Mouse (Mus musculus) liver, adult 2 months (tissue): ENCODE measurements at regions not wholly inside any gene's neighbourhood (a gene's known extent, or its start where the extent isn't known, plus 50 kb on each side); places are given as distances from the start of the nearest gene placed in this dataset.

Source experiments
- CTCF ChIP-seq: fragments of 200-500 bp; IDR thresholded peaks from 2 replicates; pipeline ENCODE4 v1.5.1; 2011; ENCODE audit warnings: low read depth, low read length, control low read depth
- POLR2A ChIP-seq: fragments of 200-500 bp; IDR thresholded peaks from 2 replicates; pipeline ENCODE4 v1.6.1; 2011; ENCODE audit warnings: low read length, control low read depth; ENCODE audit not compliant: insufficient read depth; ENCODE audit errors: extremely low read depth

GRCm38 (mm10) chr5:118435556-118435950 is 124.9 kb upstream of the Med13l start:
- TF ChIP-seq CTCF (no peak), POLR2A (no peak)
